Mouse (Mus musculus): ENCODE results near the gene Ankrd33. TPM values are rescaled to one million over a fixed set of nuclear protein-coding genes. Genes with fewer than 3 reads are reported as not detected.

The Ankrd33 gene
- total and polyA plus RNA-seq, 3 experiments, result not detected

GRCm38 (mm10) chr15:101086956-101087355 is 28.6 kb upstream of the Ankrd33 start:
- no peak for TF ChIP-seq MAX (IDR thresholded peaks at IDR 0.05; ENCODE audit: low read length)
- no peak for TF ChIP-seq ETS1 (IDR thresholded peaks at IDR 0.05; ENCODE audit: low read depth, low read length)
- no peak for TF ChIP-seq JUND (IDR thresholded peaks at IDR 0.05; ENCODE audit: low read depth, low read length)
- TF ChIP-seq RAD21 (IDR thresholded peaks at IDR 0.05; ENCODE audit: low read depth, low read length), result no peak
- TF ChIP-seq MXI1 (IDR thresholded peaks at IDR 0.05; ENCODE audit: low read depth, low read length), result no peak
- no peak for TF ChIP-seq ELF1 (IDR thresholded peaks at IDR 0.05; ENCODE audit: low read depth, low read length)
- no peak for TF ChIP-seq TBP (IDR thresholded peaks at IDR 0.05; ENCODE audit: low read depth, low read length)
- TF ChIP-seq MAZ (IDR thresholded peaks at IDR 0.05; ENCODE audit: low read depth, low read length), result no peak
- TF ChIP-seq ZMIZ1 (IDR thresholded peaks at IDR 0.05; ENCODE audit: low read depth, low read length), result no peak
- TF ChIP-seq RCOR1 (IDR thresholded peaks at IDR 0.05; ENCODE audit: low read depth, low read length), result no peak
- TF ChIP-seq SIN3A (IDR thresholded peaks at IDR 0.05; ENCODE audit: low read length), result no peak
- Histone ChIP-seq H3K79me2 (ENCODE audit: control insufficient read depth, insufficient read depth, low read length, poor library complexity) (no peaks in the 10 kb centered on the region), H3K9ac (ENCODE audit: control insufficient read depth, low read depth, low read length, poor library complexity, severe bottlenecking) (no peak overlapping the region), H3K36me3 (ENCODE audit: control insufficient read depth in 1 of 2, insufficient read depth in 2 of 2, low read length in 2 of 2) (no peaks in the 10 kb centered on the region), H3K27me3 (ENCODE audit: control insufficient read depth in 1 of 2, insufficient read depth in 2 of 2, low read length in 2 of 2) (peaks cover 2 to 3% of the 10 kb centered on the region in 2 experiments; a peak in 3 of 4 replicates), H3K9me3 (replicated peaks; ENCODE audit: insufficient read depth, low read length) (no peaks in the 10 kb centered on the region), H3K27ac (ENCODE audit: control insufficient read depth, low read depth, low read length) (no peak overlapping the region), H3K4me3 (ENCODE audit: control insufficient read depth in 1 of 2, insufficient read depth in 1 of 2, low read depth in 2 of 2, low read length in 2 of 2) (no peak overlapping the region), H3K4me1 (ENCODE audit: control insufficient read depth in 1 of 2, insufficient read depth in 2 of 2, low read length in 2 of 2) (no peaks in the 10 kb centered on the region)
- no peak for DNase-seq (ENCODE audit: low read depth, low spot score)

- DNase-seq (ENCODE audit: low read depth, low spot score), result no peak
- Histone ChIP-seq H3K4me3 (ENCODE audit: control insufficient read depth in 1 of 2, insufficient read depth in 1 of 2, low read depth in 2 of 2, low read length in 2 of 2) (no peak overlapping the region), H3K27me3 (ENCODE audit: control insufficient read depth in 1 of 2, insufficient read depth in 2 of 2, low read length in 2 of 2) (peaks cover 2 to 5% of the 10 kb centered on the region in 2 experiments; a peak in 3 of 4 replicates), H3K4me1 (ENCODE audit: control insufficient read depth in 1 of 2, insufficient read depth in 2 of 2, low read length in 2 of 2) (no peaks in the 10 kb centered on the region), H3K27ac (ENCODE audit: control insufficient read depth, low read depth, low read length) (no peak overlapping the region), H3K9ac (ENCODE audit: control insufficient read depth, low read depth, low read length, poor library complexity, severe bottlenecking) (no peak overlapping the region), H3K9me3 (replicated peaks; ENCODE audit: insufficient read depth, low read length) (no peaks in the 10 kb centered on the region), H3K79me2 (ENCODE audit: control insufficient read depth, insufficient read depth, low read length, poor library complexity) (no peaks in the 10 kb centered on the region), H3K36me3 (ENCODE audit: control insufficient read depth in 1 of 2, insufficient read depth in 2 of 2, low read length in 2 of 2) (no peaks in the 10 kb centered on the region)
- TF ChIP-seq TCF12 (IDR thresholded peaks at IDR 0.05; ENCODE audit: low read depth, low read length) (no peak), ELF1 (IDR thresholded peaks at IDR 0.05; ENCODE audit: low read depth, low read length) (no peak), MXI1 (IDR thresholded peaks at IDR 0.05; ENCODE audit: low read depth, low read length) (no peak), MAZ (IDR thresholded peaks at IDR 0.05; ENCODE audit: low read depth, low read length) (no peak), RAD21 (IDR thresholded peaks at IDR 0.05; ENCODE audit: low read depth, low read length) (no peak), UBTF (IDR thresholded peaks at IDR 0.05; ENCODE audit: borderline replicate concordance, insufficient read depth, low read depth, low read length) (no peak), POLR2AphosphoS2 (IDR thresholded peaks at IDR 0.05; ENCODE audit: low read length) (no peak), NRF1 (IDR thresholded peaks at IDR 0.05; ENCODE audit: insufficient read depth, low read depth, low read length, poor library complexity, severe bottlenecking) (no peak), BHLHE40 (IDR thresholded peaks at IDR 0.05; ENCODE audit: borderline replicate concordance, low read depth, low read length) (no peak), MYC (IDR thresholded peaks at IDR 0.05; ENCODE audit: low read depth, low read length) (no peak), ZMIZ1 (IDR thresholded peaks at IDR 0.05; ENCODE audit: low read depth, low read length) (no peak), TBP (IDR thresholded peaks at IDR 0.05; ENCODE audit: low read depth, low read length) (no peak), ZC3H11A (IDR thresholded peaks at IDR 0.05; ENCODE audit: low read depth, low read length) (no peak), EP300 (IDR thresholded peaks at IDR 0.05; ENCODE audit: low read depth in 1 of 2, low read length in 2 of 2) (no peak), ZNF384 (IDR thresholded peaks at IDR 0.05; ENCODE audit: low read depth, low read length) (no peak), USF1 (IDR thresholded peaks at IDR 0.05; ENCODE audit: low read depth, low read length) (no peak), CTCF (IDR thresholded peaks at IDR 0.05 in 2 of 3, conservative IDR thresholded peaks at IDR 0.05 in 1 of 3; ENCODE audit: control insufficient read depth in 1 of 3, insufficient read depth in 1 of 3, low read depth in 2 of 3, low read length in 3 of 3, poor library complexity in 1 of 3, severe bottlenecking in 1 of 3) (no peak), GABPA (IDR thresholded peaks at IDR 0.05; ENCODE audit: low read depth, low read length) (no peak)
Measured at GRCm38 (mm10) chr15:101088291-101088690, 27.3 kb upstream of the Ankrd33 start.
